Mouse (Mus musculus): ENCODE measurements around the gene Tnrc6b. TPM values are rescaled to one million over a fixed set of nuclear protein-coding genes. Genes with fewer than 3 reads are reported as not detected.
A peak's percentile ranks its signal among the peaks of the same experiment; 100 is the strongest.

Gene Tnrc6b
- polyA plus RNA-seq, 1 experiment from 2014 or later: 9.6 TPM

DNA sequence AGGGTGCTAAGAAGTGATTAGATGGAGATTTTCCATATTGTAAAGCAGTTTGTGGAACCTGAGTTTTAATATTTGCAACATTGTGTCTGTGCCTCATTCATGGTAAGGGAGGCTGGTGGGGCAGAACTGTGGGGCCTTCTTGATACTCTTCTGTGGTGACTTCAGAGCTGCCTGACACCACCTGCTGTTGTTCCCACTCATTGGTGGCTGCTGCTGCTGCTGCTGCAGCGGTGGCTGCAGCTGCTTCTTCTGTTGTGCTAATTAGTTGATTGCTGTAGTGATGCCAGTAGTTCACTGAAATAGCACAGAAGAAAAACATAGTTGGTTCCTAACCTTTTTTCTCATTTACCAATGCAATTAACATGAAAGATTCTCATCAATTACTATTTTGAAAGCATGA lies 111.2 kb downstream of the Tnrc6b start:
- no peak overlapping the region for H3K4me3 ChIP-seq (ENCODE audit: low read depth, low read length)
- WGBS (ENCODE audit: insufficient replicate concordance): 71% methylated on average over 1 of the region's 1 CpGs
- ATAC-seq (no peak), DNase-seq (no peak)
- no peaks in the 10 kb centered on the region for H3K27me3 ChIP-seq (ENCODE audit: insufficient read depth, low read length)
- H3K9me3 ChIP-seq (ENCODE audit: low read length): no peaks in the 10 kb centered on the region
- H3K36me3 ChIP-seq (replicated peaks; ENCODE audit: insufficient read depth, low read length): peaks cover 25% of the 10 kb centered on the region
- no peak overlapping the region for H3K27ac ChIP-seq (ENCODE audit: low read depth)
- H3K4me2 ChIP-seq (ENCODE audit: low read depth, low read length): no peak overlapping the region
- no peak for TF ChIP-seq CTCF (IDR thresholded peaks at IDR 0.05; ENCODE audit: low read depth)
- H3K9ac ChIP-seq (replicated peaks): no peak overlapping the region
- H3K4me1 ChIP-seq (ENCODE audit: insufficient read depth): peaks cover 4% of the 10 kb centered on the region; the same call in 1 of the 2 replicates

DNA sequence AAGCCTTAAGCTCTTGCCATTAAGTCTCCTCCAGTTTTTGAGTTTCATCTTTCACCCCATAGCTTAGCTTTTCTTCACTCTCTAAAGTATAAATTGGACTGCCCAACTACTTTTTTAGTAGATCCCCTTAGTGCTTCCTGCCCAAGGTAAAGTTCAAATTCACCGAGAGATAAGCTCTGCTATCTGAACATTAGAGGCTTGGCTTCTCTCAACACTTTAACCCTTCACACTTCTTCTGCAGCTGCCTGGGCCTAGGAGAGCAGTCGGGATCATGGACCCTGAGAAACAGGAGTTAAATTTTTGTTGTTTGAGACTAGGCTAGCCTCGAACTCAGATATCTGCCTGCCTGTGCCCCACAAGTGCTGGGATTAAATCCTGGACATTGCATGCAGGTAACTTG lies 120.1 kb downstream of the Tnrc6b start:
- TF ChIP-seq CTCF (IDR thresholded peaks at IDR 0.05; ENCODE audit: low read depth): no peak
- TF ChIP-seq EP300 (IDR thresholded peaks at IDR 0.05; ENCODE audit: low read depth): no peak
- 42% methylated on average over 3 of the region's 3 CpGs for WGBS (ENCODE audit: insufficient replicate concordance)
- no peak overlapping the region for H3K27ac ChIP-seq (ENCODE audit: low read depth)
- peaks cover 51% of the 10 kb centered on the region for H3K4me1 ChIP-seq (ENCODE audit: insufficient read depth)
- no peaks in the 10 kb centered on the region for H3K27me3 ChIP-seq (ENCODE audit: insufficient read depth, low read length)
- ATAC-seq: no peak
- no peak overlapping the region for H3K4me2 ChIP-seq (ENCODE audit: low read depth, low read length)
- no peak overlapping the region for H3K4me3 ChIP-seq (ENCODE audit: low read depth, low read length)
- DNase-seq: no peak
- no peak overlapping the region for H3K9ac ChIP-seq (replicated peaks)
- peaks cover 3% of the 10 kb centered on the region; the same call in 1 of the 2 replicates for H3K36me3 ChIP-seq (replicated peaks; ENCODE audit: insufficient read depth, low read length)
- H3K9me3 ChIP-seq (ENCODE audit: low read length): no peaks in the 10 kb centered on the region

GRCm38 (mm10) chr15:80832808-80833207 lies 121.7 kb downstream of the Tnrc6b start:
- Histone ChIP-seq H3K4me3 (ENCODE audit: low read depth, low read length) (no peak overlapping the region), H3K9ac (replicated peaks) (no peak overlapping the region), H3K36me3 (replicated peaks; ENCODE audit: insufficient read depth, low read length) (peaks cover 3% of the 10 kb centered on the region; the same call in 1 of the 2 replicates), H3K27ac (ENCODE audit: low read depth) (peak overlapping the region; percentile 53; the same call in 1 of the 2 replicates), H3K4me2 (ENCODE audit: low read depth, low read length) (no peak overlapping the region), H3K9me3 (ENCODE audit: low read length) (no peaks in the 10 kb centered on the region), H3K27me3 (ENCODE audit: insufficient read depth, low read length) (no peaks in the 10 kb centered on the region), H3K4me1 (ENCODE audit: insufficient read depth) (peaks cover 56% of the 10 kb centered on the region)
- no peak for ATAC-seq
- 21% methylated on average over 3 of the region's 3 CpGs for WGBS (ENCODE audit: insufficient replicate concordance)
- no peak for DNase-seq
- no peak for TF ChIP-seq CTCF (IDR thresholded peaks at IDR 0.05; ENCODE audit: low read depth)
- no peak for TF ChIP-seq EP300 (IDR thresholded peaks at IDR 0.05; ENCODE audit: low read depth)

DNA sequence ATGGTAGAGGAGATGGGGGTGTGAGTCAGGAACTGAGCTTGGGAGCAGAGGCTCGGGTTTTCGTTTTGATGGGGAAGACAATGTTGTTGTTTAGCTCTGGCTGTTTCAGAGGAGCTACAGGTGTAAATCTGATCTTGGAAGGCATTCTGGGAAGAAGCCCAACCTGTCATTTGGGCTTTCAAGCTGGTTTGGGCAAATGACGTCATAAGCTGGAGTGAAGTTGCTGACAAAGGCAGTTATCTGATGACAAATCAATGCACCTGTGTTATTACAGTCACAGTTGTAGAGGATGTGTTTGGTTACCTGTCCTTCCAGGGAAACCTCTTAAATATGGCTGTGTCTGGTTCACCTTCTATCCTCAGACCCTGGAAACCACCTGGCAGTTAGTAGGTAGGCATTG lies 125.1 kb downstream of the Tnrc6b start:
- Histone ChIP-seq H3K27me3 (ENCODE audit: insufficient read depth, low read length) (no peaks in the 10 kb centered on the region), H3K36me3 (replicated peaks; ENCODE audit: insufficient read depth, low read length) (peaks cover 7% of the 10 kb centered on the region; the same call in 1 of the 2 replicates), H3K9me3 (ENCODE audit: low read length) (no peaks in the 10 kb centered on the region), H3K4me2 (ENCODE audit: low read depth, low read length) (no peak overlapping the region), H3K27ac (ENCODE audit: low read depth) (no peak overlapping the region), H3K4me3 (ENCODE audit: low read depth, low read length) (no peak overlapping the region), H3K4me1 (ENCODE audit: insufficient read depth) (peaks cover 34% of the 10 kb centered on the region), H3K9ac (replicated peaks) (no peak overlapping the region)
- TF ChIP-seq CTCF (IDR thresholded peaks at IDR 0.05; ENCODE audit: low read depth): no peak
- no peak for TF ChIP-seq EP300 (IDR thresholded peaks at IDR 0.05; ENCODE audit: low read depth)
- 68% methylated on average over 3 of the region's 3 CpGs for WGBS (ENCODE audit: insufficient replicate concordance)
- no peak for DNase-seq
- no peak for ATAC-seq

- TF ChIP-seq EP300 (IDR thresholded peaks at IDR 0.05; ENCODE audit: low read depth): no peak
- ATAC-seq: no peak
- no peak overlapping the region for H3K4me2 ChIP-seq (ENCODE audit: low read depth, low read length)
- H3K9me3 ChIP-seq (ENCODE audit: low read length): no peaks in the 10 kb centered on the region
- H3K27me3 ChIP-seq (ENCODE audit: insufficient read depth, low read length): no peaks in the 10 kb centered on the region
- no peak overlapping the region for H3K4me3 ChIP-seq (ENCODE audit: low read depth, low read length)
- WGBS (ENCODE audit: insufficient replicate concordance): 71% methylated on average over 4 of the region's 4 CpGs
- H3K9ac ChIP-seq (replicated peaks): no peak overlapping the region
- H3K27ac ChIP-seq (ENCODE audit: low read depth): no peak overlapping the region
- no peak for DNase-seq
- peaks cover 30% of the 10 kb centered on the region for H3K4me1 ChIP-seq (ENCODE audit: insufficient read depth)
- peaks cover 6% of the 10 kb centered on the region; the same call in 1 of the 2 replicates for H3K36me3 ChIP-seq (replicated peaks; ENCODE audit: insufficient read depth, low read length)
Observed at GRCm38 (mm10) chr15:80838836-80839235, 127.7 kb downstream of the Tnrc6b start.

DNA sequence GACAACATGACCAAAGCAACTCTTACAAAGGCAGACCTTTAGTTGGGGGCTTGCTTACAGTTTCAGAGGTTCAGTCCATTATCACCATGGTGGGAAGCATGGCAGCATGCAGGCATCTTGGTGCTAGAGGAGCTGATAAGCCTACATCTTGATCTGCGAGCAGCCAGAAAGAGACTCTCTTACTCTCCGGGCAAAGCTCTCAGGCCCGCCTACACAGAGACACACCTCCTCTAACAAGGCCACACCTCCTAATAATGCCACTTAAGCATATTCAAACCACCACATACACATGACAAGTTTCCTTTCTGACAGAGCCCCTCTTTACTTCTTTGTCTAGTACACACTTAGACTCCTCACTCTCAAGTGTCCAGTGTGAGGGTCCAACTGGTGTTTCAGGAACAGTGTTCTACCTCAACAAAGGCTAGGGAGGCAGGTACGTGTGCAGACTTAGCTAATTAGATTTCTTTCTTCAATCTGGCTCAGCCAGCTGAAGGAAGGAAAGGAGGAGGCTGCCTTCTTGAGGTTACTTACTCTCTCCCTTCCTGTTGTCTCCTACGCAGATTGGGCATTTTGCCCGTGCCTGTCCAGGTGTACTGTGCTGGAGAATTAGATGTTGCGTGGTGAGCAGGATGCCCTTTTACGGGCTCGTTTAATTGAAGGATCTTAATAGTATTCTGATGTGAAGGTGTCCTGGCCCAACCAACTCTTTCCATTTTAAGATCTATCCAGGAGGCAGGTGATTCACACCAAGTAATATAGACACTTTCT lies 128.7 kb downstream of the Tnrc6b start:
- Histone ChIP-seq H3K27ac (ENCODE audit: low read depth) (no peak overlapping the region), H3K4me3 (ENCODE audit: low read depth, low read length) (no peak overlapping the region), H3K4me1 (ENCODE audit: insufficient read depth) (peaks cover 27% of the 10 kb centered on the region), H3K36me3 (replicated peaks; ENCODE audit: insufficient read depth, low read length) (peaks cover 6% of the 10 kb centered on the region; the same call in 1 of the 2 replicates), H3K9me3 (ENCODE audit: low read length) (no peaks in the 10 kb centered on the region), H3K4me2 (ENCODE audit: low read depth, low read length) (no peak overlapping the region), H3K9ac (replicated peaks) (no peak overlapping the region), H3K27me3 (ENCODE audit: insufficient read depth, low read length) (no peaks in the 10 kb centered on the region)
- TF ChIP-seq CTCF (IDR thresholded peaks at IDR 0.05; ENCODE audit: low read depth) (no peak), EP300 (IDR thresholded peaks at IDR 0.05; ENCODE audit: low read depth) (no peak)
- ATAC-seq (no peak), DNase-seq (no peak)
- 66% methylated on average over 9 of the region's 9 CpGs for WGBS (ENCODE audit: insufficient replicate concordance)
